Mouse (Mus musculus) heart, adult 2 months (tissue): ENCODE measurements around the gene Intu.

Source experiments
- CTCF ChIP-seq: fragments of 200-600 bp; IDR thresholded peaks from 2 replicates; pipeline ENCODE4 v1.8.1; 2022; ENCODE audit warnings: antibody characterized with exemption, mild to moderate bottlenecking, moderate library complexity
- POLR2A ChIP-seq: fragments of 200-500 bp; IDR thresholded peaks from 2 replicates; pipeline ENCODE4 v1.6.1; 2011; ENCODE audit warnings: mild to moderate bottlenecking, low read depth, low read length, control low read depth; ENCODE audit not compliant: insufficient read depth

DNA sequence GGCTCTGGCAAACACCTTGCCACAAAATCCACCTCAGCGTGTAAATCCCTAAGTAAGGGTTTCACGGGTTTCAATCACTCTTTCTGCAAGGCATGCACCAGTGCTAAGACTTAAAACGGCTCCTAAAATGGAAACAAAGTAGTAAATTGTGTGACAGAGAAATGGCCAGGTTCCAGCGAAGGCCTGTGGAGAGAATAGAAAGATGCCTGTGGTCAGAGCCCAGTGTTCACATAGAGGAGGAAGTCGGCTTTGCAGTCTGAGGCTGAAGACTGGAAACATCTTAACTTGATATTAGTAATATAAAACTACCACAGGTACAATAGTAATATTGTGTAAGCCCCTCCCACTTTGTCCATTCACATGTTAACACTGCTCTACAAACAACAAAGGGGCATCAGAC is 26.7 kb upstream of the Intu start:
- TF ChIP-seq CTCF = no peak
- no peak for TF ChIP-seq POLR2A
